14 mouse cellular contexts compared by ENCODE assay signal in genomic region chr14:64595891-64596290, GRCm38 (mm10).
DNase-seq lines count a peak whose midpoint lies in the region; ATAC-seq and TF ChIP-seq lines count a peak whose summit lies in the region.
"Had no signal": no experiment of that assay in that cellular context is flagged by ENCODE, and none has a peak within 500 bp of the region (broad histone marks: within the 10 kb centered on the region; RNA-seq: fewer than 3 reads in every experiment).

No protein-coding gene starts in this region.

- peaks cover 61% of the 10 kb centered on the region for H3K4me1 ChIP-seq in hindbrain, embryonic 10.5 days (replicated peaks)
- peaks cover 2% of the 10 kb centered on the region for H3K4me1 ChIP-seq in hindbrain, embryonic 11.5 days (replicated peaks; ENCODE audit: control insufficient read depth, insufficient read depth, low read length)
- H3K4me1 ChIP-seq in ES-Bruce4 (ENCODE audit: control insufficient read depth, insufficient read depth, low read length), result peaks cover 6% of the 10 kb centered on the region
- peaks cover 11% of the 10 kb centered on the region for H3K4me1 ChIP-seq in hindbrain, postnatal 0 days (ENCODE audit: insufficient read depth, low read length)

- peaks cover 9% of the 10 kb centered on the region; the same call in 1 of the 2 replicates for H3K36me3 ChIP-seq in hindbrain, embryonic 10.5 days
- no peaks in the 10 kb centered on the region for H3K36me3 ChIP-seq in hindbrain, embryonic 11.5 days (ENCODE audit: control insufficient read depth, insufficient read depth, low read length)
- H3K36me3 ChIP-seq in ES-Bruce4 (ENCODE audit: control insufficient read depth, insufficient read depth, low read length, poor library complexity, severe bottlenecking), result no peaks in the 10 kb centered on the region
- no peaks in the 10 kb centered on the region; the same call in 1 of the 2 replicates for H3K36me3 ChIP-seq in hindbrain, postnatal 0 days (ENCODE audit: insufficient read depth, low read length)
- H3K36me3 ChIP-seq: embryonic facial prominence, embryonic 10.5 days; limb, embryonic 15.5 days had no signal

- H3K27me3 ChIP-seq in hindbrain, embryonic 10.5 days (ENCODE audit: insufficient read depth, poor library complexity, severe bottlenecking), result peaks cover 50% of the 10 kb centered on the region
- H3K27me3 ChIP-seq in hindbrain, embryonic 11.5 days (ENCODE audit: control insufficient read depth, insufficient read depth, low read length), result peaks cover 9% of the 10 kb centered on the region; the same call in 1 of the 2 replicates
- H3K27me3 ChIP-seq in ES-Bruce4 (ENCODE audit: control insufficient read depth, insufficient read depth, low read length, poor library complexity, severe bottlenecking), result no peaks in the 10 kb centered on the region
- no peaks in the 10 kb centered on the region for H3K27me3 ChIP-seq in hindbrain, postnatal 0 days (ENCODE audit: insufficient read depth, low read length)

- TF ChIP-seq CTCF in ES-Bruce4 (IDR thresholded peaks at IDR 0.05; ENCODE audit: low read depth, low read length), result no peak
- TF ChIP-seq CTCF in hindbrain, postnatal 0 days (IDR thresholded peaks at IDR 0.05; ENCODE audit: low read depth), result no peak

- TF ChIP-seq EP300 in ES-Bruce4 (IDR thresholded peaks at IDR 0.05; ENCODE audit: insufficient read depth, low read depth, low read length), result no peak

- H3K4me3 ChIP-seq in hindbrain, embryonic 10.5 days, result no peak overlapping the region
- H3K4me3 ChIP-seq in hindbrain, embryonic 11.5 days (ENCODE audit: low read depth, low read length), result no peak overlapping the region
- H3K4me3 ChIP-seq in ES-Bruce4 (ENCODE audit: low read depth, low read length), result no peak overlapping the region
- no peak overlapping the region for H3K4me3 ChIP-seq in hindbrain, postnatal 0 days (ENCODE audit: low read length)
- H3K4me3 ChIP-seq: embryonic facial prominence, embryonic 10.5 days; limb, embryonic 15.5 days had no signal

- no peaks in the 10 kb centered on the region for H3K9me3 ChIP-seq in hindbrain, embryonic 10.5 days
- H3K9me3 ChIP-seq in hindbrain, embryonic 11.5 days (ENCODE audit: control insufficient read depth, low read length), result no peaks in the 10 kb centered on the region
- 0 out of 2 replicates have a peak, but pooled peaks cover 2% of the 10 kb centered on the region for H3K9me3 ChIP-seq in ES-Bruce4 (replicated peaks; ENCODE audit: control insufficient read depth, insufficient read depth, low read length, poor library complexity, severe bottlenecking)
- no peaks in the 10 kb centered on the region for H3K9me3 ChIP-seq in hindbrain, postnatal 0 days (ENCODE audit: low read length)
- H3K9me3 ChIP-seq: embryonic facial prominence, embryonic 10.5 days; limb, embryonic 15.5 days had no signal

- no peak overlapping the region for H3K9ac ChIP-seq in hindbrain, embryonic 11.5 days (ENCODE audit: low read depth, low read length)
- H3K9ac ChIP-seq in ES-Bruce4 (ENCODE audit: low read depth, poor library complexity, severe bottlenecking), result 0 out of 2 replicates have a peak overlapping the region, but pooled peaks have one; percentile 32
- H3K9ac ChIP-seq in hindbrain, postnatal 0 days (replicated peaks; ENCODE audit: low read length), result no peak overlapping the region
- H3K9ac ChIP-seq: limb, embryonic 15.5 days; lung, embryonic 14.5 days had no signal

- intact Hi-C loops in heart, postnatal 36 days (cut with DNase I), result no loop called here

- WGBS in hindbrain, embryonic 10.5 days, result 86% methylated on average over 4 of the region's 4 CpGs
- 83% methylated on average over 4 of the region's 4 CpGs for WGBS in hindbrain, embryonic 11.5 days
- WGBS in hindbrain, postnatal 0 days, result 63% methylated on average over 4 of the region's 4 CpGs

- no peak for ATAC-seq in hindbrain, embryonic 11.5 days (ENCODE audit: low FRiP score)
- no peak for ATAC-seq in hindbrain, postnatal 0 days
- ATAC-seq: inflammation-experienced regulatory T-cells, adult 6 months; Patski had no signal

- no peak for DNase-seq in hindbrain, embryonic 10.5 days (ENCODE audit: low spot score)
- no peak for DNase-seq in hindbrain, embryonic 11.5 days (ENCODE audit: low spot score)
- peak; percentile 46 to 54 for DNase-seq in cerebellum, postnatal 25 days
- no peak for DNase-seq in hindbrain, postnatal 0 days (ENCODE audit: low spot score)
- no peak for DNase-seq in heart, postnatal 36 days
- DNase-seq in adrenal gland, adult 2 months, result no peak
- DNase-seq in B cell, adult 2 months, result no peak
- DNase-seq: lung, embryonic 14.5 days; thymus, postnatal 4 days had no signal

- no peak overlapping the region for H3K4me2 ChIP-seq in hindbrain, embryonic 11.5 days (replicated peaks; ENCODE audit: low read depth, low read length)
- no peak overlapping the region for H3K4me2 ChIP-seq in hindbrain, postnatal 0 days (ENCODE audit: low read depth, low read length)
- H3K4me2 ChIP-seq: limb, embryonic 15.5 days; lung, embryonic 14.5 days had no signal

- 0 out of 2 replicates have a peak overlapping the region, but pooled peaks have one; percentile 13 for H3K27ac ChIP-seq in hindbrain, embryonic 10.5 days
- no peak overlapping the region for H3K27ac ChIP-seq in hindbrain, embryonic 11.5 days (ENCODE audit: low read depth, low read length)
- peak overlapping the region; percentile 98 for H3K27ac ChIP-seq in ES-Bruce4 (ENCODE audit: insufficient read depth, low read length)
- peak overlapping the region; percentile 97 for H3K27ac ChIP-seq in hindbrain, postnatal 0 days
- H3K27ac ChIP-seq: embryonic facial prominence, embryonic 10.5 days; limb, embryonic 15.5 days had no signal

- no peak for TF ChIP-seq POLR2A in ES-Bruce4 (IDR thresholded peaks at IDR 0.05; ENCODE audit: insufficient read depth, low read length)

Comparison
In these comparisons a context has a peak if more than half of its experiments do, and no peak if none do; other contexts are left out.
1. DNase-seq: peak in cerebellum, postnatal 25 days (2 of 2); none in hindbrain, embryonic 10.5 days (single experiment), hindbrain, embryonic 11.5 days (single experiment), hindbrain, postnatal 0 days (single experiment), heart, postnatal 36 days (0 of 2), adrenal gland, adult 2 months (single experiment) and B cell, adult 2 months (0 of 2).